Mouse (Mus musculus) intestine, postnatal 0 days (tissue): ENCODE data around the gene Dock7. TPM values are rescaled to one million over a fixed set of nuclear protein-coding genes. Genes with fewer than 3 reads are reported as not detected.

Experiments used
- ATAC-seq: fragments of 200-750 bp; cut with Nextera tagmentation; 2 replicates; pipeline ENCODE4 v1.8.0; 2017; ENCODE audit warnings: mild to moderate bottlenecking, moderate TSS enrichment, moderate library complexity
- H3K27ac ChIP-seq: fragments of 300-500 bp; sonication (generic); 2 replicates; pipeline ENCODE4 v1.5.1; 2014; ENCODE audit warnings: mild to moderate bottlenecking, low read depth, low read length, moderate library complexity
- H3K27me3 ChIP-seq: fragments of 300-500 bp; sonication (generic); replicated peaks from 2 replicates; pipeline ENCODE4 v1.6.1; 2014; ENCODE audit warnings: low read length, mixed read lengths; ENCODE audit not compliant: control insufficient read depth, insufficient read depth
- H3K36me3 ChIP-seq: fragments of 300-500 bp; sonication (generic); 2 replicates; pipeline ENCODE4 v1.6.1; 2014; ENCODE audit warnings: mild to moderate bottlenecking, moderate library complexity; ENCODE audit not compliant: control insufficient read depth, insufficient read depth
- H3K4me1 ChIP-seq: fragments of 300-500 bp; sonication (generic); replicated peaks from 2 replicates; pipeline ENCODE4 v1.6.1; 2014; ENCODE audit warnings: antibody characterized with exemption, low read length, mixed read lengths; ENCODE audit not compliant: control insufficient read depth, insufficient read depth
- H3K4me2 ChIP-seq: fragments of 300-500 bp; sonication (generic); replicated peaks from 2 replicates; pipeline ENCODE4 v1.6.1; 2014; ENCODE audit warnings: low read depth, mild to moderate bottlenecking, moderate library complexity
- H3K4me3 ChIP-seq: fragments of 300-500 bp; sonication (generic); 2 replicates; pipeline ENCODE4 v1.5.1; 2014; ENCODE audit warnings: low read depth, low read length
- H3K9ac ChIP-seq: fragments of 300-500 bp; sonication (generic); 2 replicates; pipeline ENCODE4 v1.6.1; 2014; ENCODE audit warnings: mild to moderate bottlenecking, low read depth, low read length
- H3K9me3 ChIP-seq: fragments of 300-500 bp; sonication (generic); 2 replicates; pipeline ENCODE4 v1.6.1; 2016; ENCODE audit warnings: mixed run types; ENCODE audit not compliant: control insufficient read depth
- CTCF ChIP-seq: sonication (generic); IDR thresholded peaks from 2 replicates; pipeline ENCODE4 v1.5.1; 2016; ENCODE audit warnings: low read depth, mild to moderate bottlenecking, control low read depth, antibody characterized with exemption, moderate library complexity
- WGBS: fragments of 180-500 bp; shearing (Covaris S2); extraction: QIAGEN DNeasy Blood & Tissue Kit; methylation state at CpG from one replicate; pipeline ENCODE4 v1.1.7; 2014; 5-methylcytosine and 5-hydroxymethylcytosine counted together
- polyA plus RNA-seq: library from polyadenylated mRNA; unstranded; fragments of >200 nt; fragmentation: Nextera tagmentation; extraction: Ambion mirVana; gene quantifications from 2 replicates; pipeline ENCODE4 v1.2.1, GENCODE M21; 2015

Dock7 gene
- polyA plus RNA-seq, 1 experiment from 2014 or later: 18.7 TPM

GRCm38 (mm10) chr4:99048581-99048980, 72.1 kb downstream of the Dock7 start:
- no peaks in the 10 kb centered on the region for H3K9me3 ChIP-seq
- WGBS: 56% methylated on average over 2 of the region's 2 CpGs

GRCm38 (mm10) chr4:99046471-99046870, 74.2 kb downstream of the Dock7 start:
- ATAC-seq: no peak

More at GRCm38 (mm10) chr4:99048581-99048980, 72.1 kb downstream of the Dock7 start:
- no peak overlapping the region for H3K4me3 ChIP-seq
- no peak overlapping the region for H3K9ac ChIP-seq
- TF ChIP-seq CTCF: no peak
- H3K27me3 ChIP-seq: no peaks in the 10 kb centered on the region
- no peak overlapping the region for H3K27ac ChIP-seq
- no peak overlapping the region for H3K4me2 ChIP-seq
- ATAC-seq: no peak
- no peaks in the 10 kb centered on the region for H3K4me1 ChIP-seq
- peaks cover 13% of the 10 kb centered on the region for H3K36me3 ChIP-seq

GRCm38 (mm10) chr4:99044854-99045253, 75.9 kb downstream of the Dock7 start:
- Histone ChIP-seq H3K4me3 (no peak overlapping the region), H3K27me3 (no peaks in the 10 kb centered on the region), H3K36me3 (peaks cover 14% of the 10 kb centered on the region), H3K4me2 (no peak overlapping the region), H3K9ac (no peak overlapping the region), H3K27ac (0 out of 2 replicates have a peak overlapping the region, but pooled peaks have one; percentile 4), H3K9me3 (no peaks in the 10 kb centered on the region), H3K4me1 (no peaks in the 10 kb centered on the region)
- WGBS: 80% methylated on average over 3 of the region's 3 CpGs
- TF ChIP-seq CTCF: no peak
- ATAC-seq: no peak

More at GRCm38 (mm10) chr4:99046471-99046870, 74.2 kb downstream of the Dock7 start:
- WGBS: 38% methylated on average over 3 of the region's 3 CpGs
- Histone ChIP-seq H3K4me1 (no peaks in the 10 kb centered on the region), H3K27me3 (no peaks in the 10 kb centered on the region), H3K27ac (no peak overlapping the region), H3K36me3 (peaks cover 18% of the 10 kb centered on the region), H3K9ac (no peak overlapping the region), H3K4me3 (no peak overlapping the region), H3K4me2 (no peak overlapping the region), H3K9me3 (no peaks in the 10 kb centered on the region)
- TF ChIP-seq CTCF: no peak

DNA sequence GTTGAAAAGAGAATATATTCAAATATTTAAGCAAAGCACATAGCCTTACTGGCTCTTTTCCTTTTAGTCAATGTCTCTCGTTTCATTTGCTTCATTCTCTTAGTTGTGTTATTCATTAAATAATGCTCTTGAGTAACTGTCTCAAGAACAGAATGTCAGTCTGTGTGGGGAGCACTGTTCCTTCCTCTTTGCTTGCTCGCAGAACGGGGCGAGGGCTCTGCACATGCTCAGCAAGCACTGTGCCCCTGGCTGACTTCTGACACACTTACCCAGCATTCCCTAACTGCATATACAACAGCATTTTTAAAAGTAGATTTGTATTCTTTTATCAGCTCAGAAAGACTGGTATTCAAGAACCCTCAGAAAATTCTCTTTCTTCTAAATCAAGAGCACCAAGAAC, 87.8 kb downstream of the Dock7 start:
- H3K9me3 ChIP-seq: no peaks in the 10 kb centered on the region
- no peaks in the 10 kb centered on the region for H3K36me3 ChIP-seq
- no peak overlapping the region for H3K4me3 ChIP-seq
- no peak for TF ChIP-seq CTCF
- H3K4me2 ChIP-seq: no peak overlapping the region
- ATAC-seq: no peak
- H3K9ac ChIP-seq: no peak overlapping the region
- WGBS: 67% methylated on average over 4 of the region's 4 CpGs
- no peak overlapping the region for H3K27ac ChIP-seq
- no peaks in the 10 kb centered on the region for H3K4me1 ChIP-seq
- H3K27me3 ChIP-seq: no peaks in the 10 kb centered on the region

GRCm38 (mm10) chr4:99030686-99031085, 90.0 kb downstream of the Dock7 start, which contains the start of gene Angptl3:
Gene Angptl3, plus strand, starts transcription at chr4:99030954.
- TF ChIP-seq CTCF: no peak
- Histone ChIP-seq H3K4me3 (no peak within 1 kb of the TSS), H3K9me3 (no peaks in the 10 kb centered on the region), H3K27ac (no peak within 1 kb of the TSS), H3K4me2 (no peak within 1 kb of the TSS), H3K27me3 (no peaks in the 10 kb centered on the region), H3K9ac (no peak within 1 kb of the TSS), H3K4me1 (no peaks in the 10 kb centered on the region), H3K36me3 (no peaks in the 10 kb centered on the region)
- WGBS: 33% methylated on average over 2 of the region's 2 CpGs
- ATAC-seq: no peak

DNA sequence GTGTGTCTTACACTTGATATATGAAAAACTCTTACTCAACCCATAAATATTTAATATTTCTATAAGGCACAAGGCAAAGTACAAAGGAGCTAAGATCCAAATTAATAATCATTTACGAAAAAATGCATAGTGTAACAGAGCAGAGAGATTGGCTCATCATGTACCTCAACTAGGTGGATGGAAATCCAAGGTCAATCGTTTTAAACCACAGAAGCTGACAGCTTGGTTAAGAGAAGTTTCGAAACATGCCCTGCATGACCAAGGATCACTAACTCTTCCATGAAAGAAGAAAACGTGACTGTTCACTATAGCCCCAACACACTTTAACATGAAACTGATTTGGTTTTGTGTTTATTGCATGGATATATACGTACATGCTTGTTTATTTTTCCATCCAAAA, 92.3 kb downstream of the Dock7 start:
- Histone ChIP-seq H3K27me3 (no peaks in the 10 kb centered on the region), H3K9ac (no peak overlapping the region), H3K4me2 (no peak overlapping the region), H3K4me1 (no peaks in the 10 kb centered on the region), H3K4me3 (no peak overlapping the region), H3K36me3 (no peaks in the 10 kb centered on the region), H3K9me3 (no peaks in the 10 kb centered on the region), H3K27ac (no peak overlapping the region)
- WGBS: 79% methylated on average over 5 of the region's 5 CpGs
- ATAC-seq: no peak
- no peak for TF ChIP-seq CTCF

GRCm38 (mm10) chr4:99022221-99022620, 98.5 kb downstream of the Dock7 start:
- Histone ChIP-seq H3K4me3 (no peak overlapping the region), H3K27me3 (no peaks in the 10 kb centered on the region), H3K9me3 (no peaks in the 10 kb centered on the region), H3K27ac (no peak overlapping the region), H3K9ac (no peak overlapping the region), H3K4me1 (no peaks in the 10 kb centered on the region), H3K4me2 (no peak overlapping the region), H3K36me3 (peaks cover 9% of the 10 kb centered on the region; the same call in 1 of the 2 replicates)
- no peak for TF ChIP-seq CTCF
- no peak for ATAC-seq
- 94% methylated on average over 8 of the region's 8 CpGs for WGBS
